Mouse (Mus musculus) midbrain, postnatal 0 days (tissue): Measurements from ENCODE around the gene 1700013F07Rik. TPM values are rescaled to one million over a fixed set of nuclear protein-coding genes. Genes with fewer than 3 reads are reported as not detected.

Experiments used
- ATAC-seq: fragments of 200-750 bp; cut with Nextera tagmentation; 2 replicates; pipeline ENCODE4 v1.8.0; 2017; ENCODE audit warnings: moderate number of reproducible peaks, mild to moderate bottlenecking, moderate TSS enrichment, moderate library complexity; ENCODE audit not compliant: low FRiP score
- DNase-seq: peaks from one replicate; pipeline ENCODE4 v3.0.0-alpha.2; 2015; ENCODE audit warnings: low spot score
- H3K27ac ChIP-seq: fragments of 300-500 bp; sonication (generic); 2 replicates; pipeline ENCODE4 v1.5.1; 2014; ENCODE audit warnings: low read depth, mild to moderate bottlenecking, low read length, mixed read lengths
- H3K27me3 ChIP-seq: fragments of 300-500 bp; sonication (generic); 2 replicates; pipeline ENCODE4 v1.6.1; 2014; ENCODE audit warnings: low read length, control low read depth, mixed read lengths; ENCODE audit not compliant: insufficient read depth
- H3K36me3 ChIP-seq: fragments of 300-500 bp; sonication (generic); 2 replicates; pipeline ENCODE4 v1.6.1; 2014; ENCODE audit warnings: low read length, control low read depth, mixed read lengths; ENCODE audit not compliant: insufficient read depth
- H3K4me1 ChIP-seq: fragments of 300-500 bp; sonication (generic); 2 replicates; pipeline ENCODE4 v1.6.1; 2014; ENCODE audit warnings: mild to moderate bottlenecking, control low read depth, antibody characterized with exemption, low read length, mixed read lengths; ENCODE audit not compliant: insufficient read depth
- H3K4me2 ChIP-seq: fragments of 300-500 bp; sonication (generic); 2 replicates; pipeline ENCODE4 v1.6.1; 2014; ENCODE audit warnings: low read depth, mild to moderate bottlenecking, low read length, mixed read lengths; ENCODE audit not compliant: poor library complexity, severe bottlenecking
- H3K4me3 ChIP-seq: fragments of 300-500 bp; sonication (generic); 2 replicates; pipeline ENCODE4 v1.5.1; 2014; ENCODE audit warnings: low read depth, mild to moderate bottlenecking, low read length, moderate library complexity
- H3K9ac ChIP-seq: fragments of 300-500 bp; sonication (generic); replicated peaks from 2 replicates; pipeline ENCODE4 v1.6.1; 2014; ENCODE audit warnings: mild to moderate bottlenecking, low read length, moderate library complexity, mixed read lengths; ENCODE audit not compliant: poor library complexity, severe bottlenecking
- H3K9me3 ChIP-seq: fragments of 300-500 bp; sonication (generic); 2 replicates; pipeline ENCODE4 v1.6.1; 2016; ENCODE audit warnings: low read length, control low read depth
- CTCF ChIP-seq: IDR thresholded peaks from 2 replicates; pipeline ENCODE4 v1.5.1; 2016; ENCODE audit warnings: antibody characterized with exemption, mild to moderate bottlenecking
- WGBS: fragments of 180-500 bp; shearing (Covaris S2); extraction: QIAGEN DNeasy Blood & Tissue Kit; methylation state at CpG from one replicate; pipeline ENCODE4 v1.1.7; 2014; 5-methylcytosine and 5-hydroxymethylcytosine counted together
- polyA plus RNA-seq: library from polyadenylated mRNA; unstranded; fragments of >200 nt; fragmentation: Nextera tagmentation; extraction: Ambion mirVana; gene quantifications from 2 replicates; pipeline ENCODE4 v1.2.1, GENCODE M21; 2015
- total RNA-seq: library from RNA; depleted of rRNA; stranded (reverse); fragments of >200 nt; gene quantifications from 2 replicates; pipeline ENCODE4 v1.2.3, GENCODE M21; 2014

Gene 1700013F07Rik
- total and polyA plus RNA-seq, 2 experiments from 2014 or later = 2.4 to 4.4 TPM

- WGBS = 1% methylated on average over 34 of the region's 35 CpGs
- Histone ChIP-seq H3K9me3 (no peaks in the 10 kb centered on the region), H3K4me3 (peak within 1 kb of the TSS; percentile 46), H3K4me1 (peaks cover 3% of the 10 kb centered on the region; the same call in 1 of the 2 replicates), H3K27ac (peak within 1 kb of the TSS; percentile 64), H3K27me3 (no peaks in the 10 kb centered on the region), H3K9ac (peak within 1 kb of the TSS; percentile 47), H3K36me3 (no peaks in the 10 kb centered on the region), H3K4me2 (peak within 1 kb of the TSS; percentile 57)
- no peak; the same call in 1 of the 2 replicates for TF ChIP-seq CTCF
- peak; percentile 94 for ATAC-seq
- DNase-seq = peak; percentile 92
Measured at GRCm38 (mm10) chr3:108536517-108537260, 2.7 kb downstream of the 1700013F07Rik start, which contains the start of gene 5330417C22Rik. 5330417C22Rik (minus strand) TSS chr3:108536536.

GRCm38 (mm10) chr3:108537303-108537702, 3.4 kb downstream of the 1700013F07Rik start:
- H3K36me3 ChIP-seq = no peaks in the 10 kb centered on the region
- H3K4me1 ChIP-seq = peaks cover 3% of the 10 kb centered on the region; the same call in 1 of the 2 replicates
- ATAC-seq (peak; percentile 69), DNase-seq (peak; percentile 96)
- H3K9ac ChIP-seq = no peak overlapping the region
- 2% methylated on average over 17 of the region's 17 CpGs for WGBS
- peak overlapping the region; percentile 64 for H3K27ac ChIP-seq
- H3K4me3 ChIP-seq = peak overlapping the region; percentile 24
- peak overlapping the region; percentile 42 for H3K4me2 ChIP-seq
- no peaks in the 10 kb centered on the region for H3K27me3 ChIP-seq
- no peaks in the 10 kb centered on the region for H3K9me3 ChIP-seq
- peak; percentile 94 for TF ChIP-seq CTCF

- DNase-seq = no peak
- Histone ChIP-seq H3K36me3 (no peaks in the 10 kb centered on the region), H3K27ac (no peak overlapping the region), H3K9ac (no peak overlapping the region), H3K9me3 (no peaks in the 10 kb centered on the region), H3K4me3 (no peak overlapping the region), H3K27me3 (no peaks in the 10 kb centered on the region), H3K4me1 (peaks cover 3% of the 10 kb centered on the region; the same call in 1 of the 2 replicates), H3K4me2 (no peak overlapping the region)
- 81% methylated on average over 11 of the region's 11 CpGs for WGBS
- no peak for ATAC-seq
- no peak for TF ChIP-seq CTCF
Measured at GRCm38 (mm10) chr3:108542299-108542698, 8.3 kb downstream of the 1700013F07Rik start.

- peak; percentile 69 for ATAC-seq
- Histone ChIP-seq H3K36me3 (peaks cover 19% of the 10 kb centered on the region), H3K27ac (peak overlapping the region; percentile 96), H3K4me1 (peaks cover 4% of the 10 kb centered on the region; the same call in 1 of the 2 replicates), H3K4me3 (peak overlapping the region; percentile 76), H3K9ac (peak overlapping the region; percentile 97), H3K27me3 (no peaks in the 10 kb centered on the region), H3K4me2 (peak overlapping the region; percentile 80), H3K9me3 (no peaks in the 10 kb centered on the region)
- DNase-seq = peak; percentile 21
- WGBS = under 1% methylated on average over 37 of the region's 42 CpGs
- no peak for TF ChIP-seq CTCF
Measured at GRCm38 (mm10) chr3:108554111-108554561, 20.2 kb downstream of the 1700013F07Rik start.

- 18% methylated on average over 22 of the region's 22 CpGs for WGBS
- TF ChIP-seq CTCF = peak; percentile 96
- Histone ChIP-seq H3K4me3 (peak overlapping the region; percentile 76), H3K27me3 (no peaks in the 10 kb centered on the region), H3K4me1 (peaks cover 4% of the 10 kb centered on the region; the same call in 1 of the 2 replicates), H3K4me2 (peak overlapping the region; percentile 80), H3K27ac (peak overlapping the region; percentile 96), H3K36me3 (peaks cover 19% of the 10 kb centered on the region), H3K9ac (peak overlapping the region; percentile 97), H3K9me3 (no peaks in the 10 kb centered on the region)
- peak; percentile 99 for DNase-seq
- ATAC-seq = peak; percentile 98
Measured at GRCm38 (mm10) chr3:108554587-108555312, 20.8 kb downstream of the 1700013F07Rik start.
